Mouse (Mus musculus): ENCODE results near the gene Ndufc1. TPM values are rescaled to one million over a fixed set of nuclear protein-coding genes. Genes with fewer than 3 reads are reported as not detected.
A peak's percentile ranks its signal among the peaks of the same experiment; 100 is the strongest.
"Not testable (repeated sequence)": the region's sequence is repeated elsewhere in the genome, so short reads cannot be mapped to it uniquely, and the experiment has no call there.

Gene Ndufc1
- total RNA-seq, 2 experiments from 2014 or later = 989 to 1,053 TPM

GRCm38 (mm10) chr3:51368011-51368410, 40.8 kb downstream of the Ndufc1 start:
- DNase-seq = no peak

GRCm38 (mm10) chr3:51366926-51367325, 41.9 kb downstream of the Ndufc1 start:
- no peak for DNase-seq

- DNase-seq = no peak
Observed at GRCm38 (mm10) chr3:51365517-51365882, 43.3 kb downstream of the Ndufc1 start.

GRCm38 (mm10) chr3:51364703-51365516, 43.9 kb downstream of the Ndufc1 start:
- DNase-seq = peak; percentile 80

- no peak for DNase-seq
Observed at GRCm38 (mm10) chr3:51361066-51361465, 47.7 kb downstream of the Ndufc1 start.

- DNase-seq = no peak
Observed at GRCm38 (mm10) chr3:51359558-51360307, 49.1 kb downstream of the Ndufc1 start.

- peak; percentile 86 for DNase-seq
Observed at GRCm38 (mm10) chr3:51358660-51359557, 49.9 kb downstream of the Ndufc1 start.

GRCm38 (mm10) chr3:51358181-51358580, 50.6 kb downstream of the Ndufc1 start:
- DNase-seq = peak; percentile 80

GRCm38 (mm10) chr3:51357624-51358023, 51.2 kb downstream of the Ndufc1 start:
- no peak for DNase-seq

GRCm38 (mm10) chr3:51357078-51357477, 51.7 kb downstream of the Ndufc1 start:
- DNase-seq = no peak

- DNase-seq = not testable (repeated sequence)
Observed at GRCm38 (mm10) chr3:51354956-51355355, 53.8 kb downstream of the Ndufc1 start.

Other genes with a start within 250 kb of the Ndufc1 start
- gene Noct, start 184.5 kb downstream of the Ndufc1 start, total RNA-seq (2021) = 10 to 100 TPM; 24.7 to 60.6 TPM
- 10 to 100 TPM; 84.3 to 94.5 TPM for gene Elf2, start 68.3 kb downstream of the Ndufc1 start, total RNA-seq (2021)
- 100 to 1,000 TPM; 235 to 238 TPM for gene Mgarp, start 12.2 kb downstream of the Ndufc1 start, total RNA-seq (2021)
- 10 to 100 TPM; 40.2 to 51.9 TPM for gene Naa15, start 6.2 kb upstream of the Ndufc1 start, total RNA-seq (2021)
- gene Rab33b, start 74.9 kb upstream of the Ndufc1 start, total RNA-seq (2021) = 10 to 100 TPM; 13.8 to 14.6 TPM
- 10 to 100 TPM; 30.9 to 32.6 TPM for gene Setd7, start 151.9 kb upstream of the Ndufc1 start, total RNA-seq (2021)